Mouse (Mus musculus) hindbrain, embryonic 13.5 days (tissue): ENCODE data around the gene Prtg. TPM values are rescaled to one million over a fixed set of nuclear protein-coding genes. Genes with fewer than 3 reads are reported as not detected.

Experiments
- ATAC-seq: fragments of 200-750 bp; cut with Nextera tagmentation; 2 replicates; pipeline ENCODE4 v1.8.0; 2017; ENCODE audit warnings: moderate TSS enrichment; ENCODE audit not compliant: low FRiP score
- H3K27ac ChIP-seq: fragments of 300-500 bp; sonication (generic); 2 replicates; pipeline ENCODE4 v1.5.1; 2015; ENCODE audit warnings: inconsistent platforms, mild to moderate bottlenecking, moderate library complexity
- H3K27me3 ChIP-seq: fragments of 300-500 bp; sonication (generic); 2 replicates; pipeline ENCODE4 v1.6.1; 2015; ENCODE audit warnings: mild to moderate bottlenecking, inconsistent platforms
- H3K36me3 ChIP-seq: fragments of 300-500 bp; sonication (generic); 2 replicates; pipeline ENCODE4 v1.6.1; 2015; ENCODE audit warnings: mild to moderate bottlenecking, inconsistent platforms
- H3K4me1 ChIP-seq: fragments of 300-500 bp; sonication (generic); replicated peaks from 2 replicates; pipeline ENCODE4 v1.6.1; 2015; ENCODE audit warnings: inconsistent platforms
- H3K4me2 ChIP-seq: fragments of 300-500 bp; sonication (generic); 2 replicates; pipeline ENCODE4 v1.6.1; 2015; ENCODE audit warnings: inconsistent platforms, mild to moderate bottlenecking, moderate library complexity
- H3K4me3 ChIP-seq: fragments of 300-500 bp; sonication (generic); 2 replicates; pipeline ENCODE4 v1.5.1; 2015; ENCODE audit warnings: mild to moderate bottlenecking, inconsistent platforms
- H3K9ac ChIP-seq: fragments of 300-500 bp; sonication (generic); 2 replicates; pipeline ENCODE4 v1.6.1; 2015; ENCODE audit warnings: mild to moderate bottlenecking, inconsistent platforms
- H3K9me3 ChIP-seq: fragments of 300-500 bp; sonication (generic); 2 replicates; pipeline ENCODE4 v1.6.1; 2016; ENCODE audit warnings: inconsistent platforms
- WGBS: fragments of 180-500 bp; shearing (Covaris S2); methylation state at CpG from one replicate; pipeline ENCODE4 v1.1.7; 2015; 5-methylcytosine and 5-hydroxymethylcytosine counted together
- polyA plus RNA-seq: library from polyadenylated mRNA; unstranded; fragments of >200 nt; fragmentation: Nextera tagmentation; extraction: Ambion mirVana; gene quantifications from 2 replicates; pipeline ENCODE4 v1.2.1, GENCODE M21; 2015

The Prtg gene
- polyA plus RNA-seq, 1 experiment from 2014 or later = 0.74 TPM

DNA sequence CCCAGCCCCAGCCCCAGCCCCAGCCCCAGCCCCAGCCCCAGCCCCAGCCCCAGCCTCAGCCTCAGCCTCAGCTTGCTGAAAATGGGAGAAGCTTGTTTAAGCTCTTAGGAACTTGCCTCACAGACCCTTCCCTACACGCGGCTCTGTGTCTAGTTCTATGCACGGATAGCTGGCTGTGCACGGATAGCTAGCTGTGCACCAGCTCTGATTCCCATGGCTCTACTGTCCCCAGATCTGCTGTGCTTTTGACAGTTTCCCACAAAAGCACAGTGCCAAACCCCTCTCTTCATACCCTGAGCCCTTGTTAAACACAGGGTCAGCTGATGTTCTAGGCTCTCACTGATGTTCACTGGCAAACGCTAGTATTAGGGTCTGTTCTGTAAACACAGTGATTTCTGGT lies 86.1 kb downstream of the Prtg start:
- H3K27ac ChIP-seq = no peak overlapping the region
- no peak overlapping the region for H3K9ac ChIP-seq
- H3K36me3 ChIP-seq = 0 out of 2 replicates have a peak, but pooled peaks cover 3% of the 10 kb centered on the region
- H3K9me3 ChIP-seq = no peaks in the 10 kb centered on the region
- no peaks in the 10 kb centered on the region for H3K4me1 ChIP-seq
- no peaks in the 10 kb centered on the region for H3K27me3 ChIP-seq
- ATAC-seq = no peak
- no peak overlapping the region for H3K4me2 ChIP-seq
- WGBS = 92% methylated on average over 5 of the region's 5 CpGs
- H3K4me3 ChIP-seq = no peak overlapping the region

DNA sequence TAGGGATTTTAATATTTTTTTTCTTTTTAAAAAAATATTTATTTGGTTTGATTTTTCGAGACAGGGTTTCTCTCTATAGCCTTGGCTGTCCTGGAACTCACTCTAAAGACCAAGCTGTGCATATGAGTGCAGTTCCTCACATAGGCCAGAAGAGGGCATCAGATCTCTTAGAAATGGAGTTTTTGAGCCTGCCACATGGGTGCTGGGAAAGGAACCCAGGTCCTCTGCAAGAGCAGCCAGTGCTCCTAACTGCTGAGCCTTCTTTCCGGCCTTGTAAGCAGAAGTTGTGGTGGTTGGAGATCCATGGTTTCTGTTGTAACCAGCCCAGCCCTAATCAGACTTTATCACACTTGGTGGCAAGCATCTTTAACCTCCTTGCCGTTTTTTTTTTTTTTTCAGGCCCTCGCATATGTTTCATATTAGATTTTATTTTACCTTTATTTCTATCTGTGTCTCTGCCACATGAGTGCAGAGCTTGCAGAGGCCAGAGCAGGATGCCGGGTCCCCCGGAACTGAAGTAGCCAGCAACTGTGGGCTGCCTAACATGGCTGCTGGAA lies 88.2 kb downstream of the Prtg start:
- Histone ChIP-seq H3K9ac (no peak overlapping the region), H3K9me3 (no peaks in the 10 kb centered on the region), H3K27me3 (no peaks in the 10 kb centered on the region), H3K27ac (no peak overlapping the region), H3K4me1 (no peaks in the 10 kb centered on the region), H3K4me2 (no peak overlapping the region), H3K36me3 (0 out of 2 replicates have a peak, but pooled peaks cover 3% of the 10 kb centered on the region), H3K4me3 (no peak overlapping the region)
- ATAC-seq = no peak
- WGBS = 96% methylated on average over 6 of the region's 6 CpGs

DNA sequence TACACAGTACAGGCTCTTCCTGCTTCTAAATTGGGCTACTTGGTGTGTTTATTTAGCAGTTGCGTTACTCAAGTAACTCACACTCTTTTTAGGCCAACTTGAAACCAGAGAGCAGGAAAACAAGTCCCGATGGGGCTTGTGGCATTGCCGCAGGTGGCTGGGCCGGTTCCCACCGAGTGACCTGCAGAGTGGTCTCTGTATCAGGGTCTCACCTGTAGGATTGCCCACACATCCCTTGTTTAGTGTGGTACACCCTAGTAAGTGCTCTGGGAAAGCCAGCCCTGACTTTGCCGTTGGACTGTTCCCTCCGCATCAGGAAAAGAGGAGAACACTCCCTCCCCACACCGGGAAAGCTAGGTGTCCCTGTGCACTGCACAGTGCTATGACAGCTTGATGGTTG lies 95.4 kb downstream of the Prtg start:
- Histone ChIP-seq H3K36me3 (no peaks in the 10 kb centered on the region), H3K9me3 (no peaks in the 10 kb centered on the region), H3K4me1 (no peaks in the 10 kb centered on the region), H3K9ac (no peak overlapping the region), H3K4me2 (no peak overlapping the region), H3K4me3 (no peak overlapping the region), H3K27me3 (no peaks in the 10 kb centered on the region), H3K27ac (no peak overlapping the region)
- 89% methylated on average over 8 of the region's 8 CpGs for WGBS
- no peak for ATAC-seq

DNA sequence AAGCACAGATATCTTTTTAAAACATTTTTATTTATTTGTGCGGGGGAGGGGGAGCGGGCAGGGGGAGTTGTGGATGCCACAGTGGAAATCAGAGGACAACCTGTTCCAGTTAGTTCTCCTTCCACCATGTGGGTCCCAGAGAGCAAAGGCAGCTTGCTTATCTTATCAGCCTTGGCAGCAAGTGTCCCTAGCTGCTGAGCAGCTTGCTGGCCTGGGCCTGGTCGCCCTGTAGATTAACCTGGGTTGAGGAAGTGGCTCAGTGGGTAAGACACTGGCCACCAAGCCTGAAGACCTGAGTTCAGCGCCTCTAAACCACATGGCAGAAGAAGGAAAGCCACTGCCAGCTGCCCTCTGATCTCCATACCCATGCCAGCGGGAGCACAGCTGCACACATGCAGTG lies 95.9 kb downstream of the Prtg start:
- no peak overlapping the region for H3K27ac ChIP-seq
- no peaks in the 10 kb centered on the region for H3K9me3 ChIP-seq
- H3K36me3 ChIP-seq = no peaks in the 10 kb centered on the region
- H3K9ac ChIP-seq = no peak overlapping the region
- 95% methylated on average over 5 of the region's 5 CpGs for WGBS
- ATAC-seq = no peak
- H3K4me2 ChIP-seq = no peak overlapping the region
- no peak overlapping the region for H3K4me3 ChIP-seq
- no peaks in the 10 kb centered on the region for H3K4me1 ChIP-seq
- H3K27me3 ChIP-seq = no peaks in the 10 kb centered on the region

DNA sequence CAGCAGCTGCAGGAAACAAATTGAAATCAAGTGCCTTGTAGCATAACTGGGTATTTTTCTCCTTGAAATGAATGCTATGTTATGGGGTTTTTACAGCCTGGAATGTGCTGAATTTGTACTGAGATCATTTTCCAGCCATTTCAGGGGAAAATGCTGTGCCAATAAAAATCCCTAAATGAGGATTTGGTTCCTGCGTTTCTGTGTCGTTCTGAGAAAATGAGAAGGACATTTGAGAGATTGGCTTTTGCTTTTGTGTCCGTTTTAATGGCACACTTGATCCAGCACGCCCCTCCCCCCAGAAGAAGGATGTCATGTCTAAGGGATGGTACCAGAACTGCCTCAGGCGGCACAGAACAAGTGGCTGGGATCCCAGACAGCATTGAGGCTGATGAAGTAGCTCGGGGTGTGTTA lies 100.0 kb downstream of the Prtg start:
- no peak overlapping the region for H3K27ac ChIP-seq
- 75% methylated on average over 6 of the region's 6 CpGs for WGBS
- ATAC-seq = no peak

DNA sequence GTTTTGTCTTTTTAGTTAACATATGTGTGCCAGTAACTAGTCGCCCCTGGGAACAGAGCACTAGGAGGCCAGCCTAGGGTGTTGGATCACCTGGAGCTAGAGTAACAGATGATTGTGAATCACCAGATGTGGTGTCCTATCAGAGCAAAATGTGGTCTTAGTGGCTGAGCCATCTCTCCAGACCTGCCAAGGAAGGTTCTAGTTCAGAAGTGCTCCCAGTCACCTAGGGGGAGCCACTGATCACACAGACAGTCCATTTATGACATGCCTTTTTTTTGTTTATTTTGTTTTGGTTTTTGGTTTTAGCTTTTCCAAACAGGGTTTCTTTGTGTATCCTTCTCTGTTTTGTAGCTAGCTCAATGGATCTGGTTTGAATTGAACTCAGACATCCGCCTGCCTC lies 104.7 kb downstream of the Prtg start:
- no peak overlapping the region for H3K4me3 ChIP-seq
- H3K9ac ChIP-seq = no peak overlapping the region
- no peak overlapping the region for H3K4me2 ChIP-seq
- H3K9me3 ChIP-seq = no peaks in the 10 kb centered on the region
- H3K27ac ChIP-seq = no peak overlapping the region
- no peaks in the 10 kb centered on the region for H3K36me3 ChIP-seq
- no peaks in the 10 kb centered on the region for H3K27me3 ChIP-seq
- ATAC-seq = no peak
- H3K4me1 ChIP-seq = no peaks in the 10 kb centered on the region
- WGBS = 95% methylated on average over 2 of the region's 2 CpGs

More for the DNA sequence above, 100.0 kb downstream of the Prtg start:
- no peak overlapping the region for H3K4me2 ChIP-seq
- H3K4me3 ChIP-seq = no peak overlapping the region
- H3K27me3 ChIP-seq = no peaks in the 10 kb centered on the region
- no peak overlapping the region for H3K9ac ChIP-seq
- H3K36me3 ChIP-seq = no peaks in the 10 kb centered on the region
- H3K9me3 ChIP-seq = no peaks in the 10 kb centered on the region
- no peaks in the 10 kb centered on the region for H3K4me1 ChIP-seq

DNA sequence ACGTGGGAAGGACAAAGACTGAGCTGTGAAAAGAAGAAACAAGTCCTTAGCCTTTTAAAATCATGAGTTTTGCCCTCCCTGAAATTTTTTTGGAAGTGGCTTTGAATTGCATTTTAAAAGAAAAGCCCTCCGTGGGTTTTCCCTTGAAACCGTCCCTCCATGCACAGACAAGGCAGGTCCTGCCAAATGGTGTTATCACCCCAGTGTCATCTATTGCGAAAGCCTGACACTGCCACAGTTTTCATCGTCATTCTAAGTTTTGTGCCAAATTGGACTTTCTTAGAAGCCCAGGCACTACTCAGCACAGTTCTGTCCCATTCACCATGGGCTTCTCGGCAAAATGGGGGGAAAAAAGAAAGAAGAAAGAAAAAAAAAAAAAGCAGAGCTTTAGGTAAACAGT lies 106.9 kb downstream of the Prtg start:
- no peaks in the 10 kb centered on the region for H3K27me3 ChIP-seq
- H3K36me3 ChIP-seq = no peaks in the 10 kb centered on the region
- no peak overlapping the region for H3K4me2 ChIP-seq
- no peaks in the 10 kb centered on the region for H3K4me1 ChIP-seq
- no peak overlapping the region for H3K27ac ChIP-seq
- 80% methylated on average over 6 of the region's 6 CpGs for WGBS
- no peaks in the 10 kb centered on the region for H3K9me3 ChIP-seq
- no peak for ATAC-seq
- H3K9ac ChIP-seq = no peak overlapping the region
- H3K4me3 ChIP-seq = no peak overlapping the region

DNA sequence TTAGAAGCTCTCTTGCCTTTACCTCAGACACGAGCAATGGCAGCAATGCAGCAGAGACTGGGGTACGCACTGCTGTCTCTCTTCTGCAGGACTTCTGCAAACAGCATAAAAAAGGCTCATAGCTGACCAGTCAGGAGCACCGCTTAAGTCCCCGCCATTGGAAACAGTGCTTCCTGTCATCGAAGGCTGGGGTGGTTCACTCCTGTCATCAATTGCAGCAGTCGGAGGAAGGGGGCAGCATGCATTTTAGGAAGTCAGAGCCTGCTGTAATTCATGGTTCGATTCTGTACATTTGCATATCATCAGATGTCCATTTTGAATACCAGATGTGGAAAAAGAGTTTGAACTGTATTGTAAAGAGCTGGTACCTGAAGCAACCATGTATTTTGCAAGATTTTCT lies 109.1 kb downstream of the Prtg start:
- no peak for ATAC-seq

DNA sequence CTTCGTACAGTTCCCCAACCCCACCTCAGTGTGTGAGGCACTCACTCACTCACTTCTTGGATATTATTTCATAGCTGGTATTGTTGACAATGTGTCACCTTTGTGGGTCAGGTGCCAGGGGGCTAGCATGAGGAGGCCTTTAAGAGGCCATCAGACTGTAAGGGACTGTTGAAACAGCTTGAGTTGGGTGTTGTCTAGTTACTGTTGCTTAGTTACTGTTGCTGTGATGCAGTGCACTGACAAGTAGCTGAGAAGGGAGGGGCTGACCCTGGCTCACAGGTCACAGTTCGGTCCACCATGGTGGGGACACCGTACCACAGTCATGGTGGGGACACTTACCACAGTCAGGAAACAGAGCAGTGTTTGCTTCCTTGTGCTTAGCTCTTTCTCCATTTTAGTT lies 116.4 kb downstream of the Prtg start:
- Histone ChIP-seq H3K9ac (no peak overlapping the region), H3K27ac (no peak overlapping the region), H3K27me3 (no peaks in the 10 kb centered on the region), H3K4me2 (no peak overlapping the region), H3K9me3 (no peaks in the 10 kb centered on the region), H3K36me3 (no peaks in the 10 kb centered on the region), H3K4me3 (no peak overlapping the region), H3K4me1 (peaks cover 27% of the 10 kb centered on the region)
- no peak for ATAC-seq
- 59% methylated on average over 3 of the region's 3 CpGs for WGBS

More for the DNA sequence above, 109.1 kb downstream of the Prtg start:
- no peaks in the 10 kb centered on the region for H3K9me3 ChIP-seq
- no peaks in the 10 kb centered on the region for H3K27me3 ChIP-seq
- WGBS = 77% methylated on average over 7 of the region's 7 CpGs
- H3K9ac ChIP-seq = no peak overlapping the region
- no peak overlapping the region for H3K27ac ChIP-seq
- no peaks in the 10 kb centered on the region for H3K4me1 ChIP-seq
- no peak overlapping the region for H3K4me3 ChIP-seq
- no peak overlapping the region for H3K4me2 ChIP-seq
- H3K36me3 ChIP-seq = no peaks in the 10 kb centered on the region

DNA sequence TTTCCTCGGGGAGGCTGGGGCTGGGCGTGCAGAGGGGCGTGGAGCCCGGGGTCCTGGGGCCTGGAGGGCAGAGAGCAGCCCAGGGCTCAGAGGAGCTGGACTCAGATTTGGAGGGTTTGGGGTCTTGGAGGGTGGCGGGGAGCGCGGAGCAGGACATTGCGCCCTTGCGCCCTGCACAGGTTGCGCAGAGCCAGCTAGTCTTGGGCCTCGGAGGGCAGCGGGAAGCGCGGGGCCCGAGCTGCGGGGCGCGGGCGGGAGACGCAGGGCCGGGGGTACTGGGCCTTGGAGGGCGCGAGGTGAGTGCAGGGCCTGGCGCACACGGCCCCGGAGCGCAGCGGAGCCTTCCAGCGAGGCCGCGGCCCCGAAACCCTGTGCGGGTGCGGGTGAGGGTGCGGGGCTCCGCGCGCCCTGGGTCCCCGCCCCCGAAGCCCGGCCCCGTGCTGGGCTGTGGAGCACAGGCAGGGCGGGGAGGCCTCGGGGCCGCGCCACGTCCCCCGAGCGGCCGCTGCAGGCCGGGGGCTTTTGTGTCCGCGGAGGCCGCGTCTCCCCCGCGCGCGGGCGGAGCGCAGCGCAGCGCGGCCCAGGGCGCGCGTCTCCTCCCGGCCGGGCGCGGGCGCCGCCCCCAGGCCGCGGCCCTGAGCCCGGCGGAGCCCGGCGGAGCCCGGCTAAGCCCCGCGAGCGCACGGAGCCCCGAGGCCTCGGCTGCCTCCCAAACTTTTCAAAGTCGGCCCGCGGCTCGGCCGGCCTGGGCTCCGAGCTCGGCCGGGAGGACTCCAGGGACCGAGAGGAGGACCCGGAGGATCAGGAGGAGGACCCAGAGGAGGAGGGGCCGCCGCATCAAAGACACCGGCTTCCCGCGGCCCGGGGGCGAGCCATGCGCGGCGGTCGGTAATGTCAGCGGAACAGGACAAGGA lies 118.6 kb downstream of the Prtg start, which contains the start of gene Pygo1:
TSS of gene Pygo1 (plus strand) at position 625 of the 914 bp plus-strand sequence.
- no peaks in the 10 kb centered on the region for H3K36me3 ChIP-seq
- peak; percentile 87 for ATAC-seq
- WGBS = under 1% methylated on average over 68 of the region's 108 CpGs
- H3K4me1 ChIP-seq = peaks cover 29% of the 10 kb centered on the region
- H3K4me3 ChIP-seq = peak within 1 kb of the TSS; percentile 83
- no peaks in the 10 kb centered on the region for H3K9me3 ChIP-seq
- peak within 1 kb of the TSS; percentile 88 for H3K27ac ChIP-seq
- H3K27me3 ChIP-seq = no peaks in the 10 kb centered on the region
- peak within 1 kb of the TSS; percentile 95 for H3K4me2 ChIP-seq
- peak within 1 kb of the TSS; percentile 94 for H3K9ac ChIP-seq

DNA sequence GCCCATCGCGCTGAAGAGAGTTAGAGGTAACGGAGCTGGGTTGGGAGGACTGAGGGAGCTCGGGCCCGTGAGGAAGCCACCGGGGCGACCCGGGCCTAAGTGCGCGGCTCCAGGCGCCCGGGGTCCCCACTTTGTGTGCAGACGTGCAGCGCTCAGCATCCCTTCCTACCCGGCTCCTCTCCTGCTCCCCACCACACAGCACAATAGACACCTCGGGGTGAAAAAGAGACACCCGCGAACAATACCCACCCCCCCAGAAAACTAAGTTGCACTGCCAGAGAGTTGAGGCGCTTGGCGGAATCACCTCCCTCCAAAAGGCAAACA lies 119.2 kb downstream of the Prtg start:
- H3K4me3 ChIP-seq = peak overlapping the region; percentile 83
- peak overlapping the region; percentile 94 for H3K9ac ChIP-seq
- H3K27ac ChIP-seq = peak overlapping the region; percentile 88
- no peaks in the 10 kb centered on the region for H3K9me3 ChIP-seq
- ATAC-seq = peak; percentile 75; the same call in 1 of the 2 replicates
- H3K27me3 ChIP-seq = no peaks in the 10 kb centered on the region
- 3% methylated on average over 20 of the region's 20 CpGs for WGBS
- peaks cover 29% of the 10 kb centered on the region for H3K4me1 ChIP-seq
- H3K4me2 ChIP-seq = peak overlapping the region; percentile 95
- H3K36me3 ChIP-seq = no peaks in the 10 kb centered on the region

DNA sequence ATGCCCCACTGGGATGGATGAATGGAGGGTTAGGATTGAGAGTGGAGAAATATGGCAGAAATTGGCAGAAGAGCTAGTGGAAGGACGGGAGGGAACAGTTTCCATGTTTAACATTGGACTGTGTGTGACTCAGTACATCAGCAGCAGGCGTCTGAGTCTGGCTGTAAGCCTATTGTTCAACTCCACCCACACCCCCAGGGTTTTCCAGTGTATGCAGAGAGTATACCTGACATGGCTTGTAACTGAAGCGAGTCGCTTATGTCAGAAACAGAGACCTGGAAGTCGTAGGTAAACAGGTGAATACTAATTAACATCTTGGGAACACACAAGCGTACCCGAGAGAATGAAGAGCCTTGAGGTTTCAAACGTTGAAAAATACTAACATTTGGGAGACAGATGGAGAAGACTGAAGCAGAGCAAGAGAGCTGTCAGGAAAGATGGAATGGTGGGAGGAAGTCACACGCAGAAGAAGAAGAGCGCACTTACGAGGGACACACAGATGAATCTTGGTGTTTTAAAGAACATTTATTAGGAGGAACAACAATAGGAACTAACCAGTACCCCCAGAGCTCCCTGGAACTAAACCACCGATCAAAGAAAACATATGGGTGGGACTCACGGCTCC lies 124.6 kb downstream of the Prtg start:
- H3K27me3 ChIP-seq = no peaks in the 10 kb centered on the region
- H3K4me3 ChIP-seq = no peak overlapping the region
- no peak overlapping the region for H3K4me2 ChIP-seq
- no peak overlapping the region for H3K27ac ChIP-seq
- no peak for ATAC-seq
- H3K4me1 ChIP-seq = peaks cover 25% of the 10 kb centered on the region
- no peak overlapping the region for H3K9ac ChIP-seq
- 80% methylated on average over 13 of the region's 13 CpGs for WGBS
- peaks cover 12% of the 10 kb centered on the region for H3K36me3 ChIP-seq
- no peaks in the 10 kb centered on the region for H3K9me3 ChIP-seq
